Mouse (Mus musculus) neural tube, embryonic 13.5 days (tissue): ENCODE results near the gene Foxa2. TPM values are rescaled to one million over a fixed set of nuclear protein-coding genes. Genes with fewer than 3 reads are reported as not detected.

Experiments used
- microRNA-seq: library from miRNA; unstranded; fragments of <30 nt; microRNA quantifications from one replicate; pipeline ENCODE4, GENCODE M21; 2016
- polyA plus RNA-seq: library from polyadenylated mRNA; unstranded; fragments of >200 nt; fragmentation: Nextera tagmentation; extraction: Ambion mirVana; gene quantifications from 2 replicates; pipeline ENCODE4 v1.2.1, GENCODE M21; 2015

The Foxa2 gene
- polyA plus RNA-seq, 1 experiment from 2014 or later: 2.0 TPM

Small RNAs within 50 kb of the gene (microRNA-seq; reads per million reads assigned to microRNA genes)
- not detected for gene Gm27420
